Mouse (Mus musculus): Measurements from ENCODE around the gene Ufsp1. TPM values are rescaled to one million over a fixed set of nuclear protein-coding genes. Genes with fewer than 3 reads are reported as not detected.
"Not testable (repeated sequence)": the region's sequence is repeated elsewhere in the genome, so short reads cannot be mapped to it uniquely, and the experiment has no call there.

The Ufsp1 gene
- 8.0 and 11.9 TPM in 2 replicates for total RNA-seq (2021)
- long read RNA-seq, experiment 1, transcript Ufsp1-201 (1 exons, 1,037 nt), result major isoform, 18 of 18 reads
- long read RNA-seq, experiment 1, partial matches to known transcripts, result 0 of 18 reads
- long read RNA-seq, experiment 1, other reads (novel, unspliced or antisense), result 0 of 18 reads
- long read RNA-seq, experiment 2, partial matches to known transcripts, result 0 of 4 reads
- long read RNA-seq, experiment 2, other reads (novel, unspliced or antisense), result 0 of 4 reads

DNA sequence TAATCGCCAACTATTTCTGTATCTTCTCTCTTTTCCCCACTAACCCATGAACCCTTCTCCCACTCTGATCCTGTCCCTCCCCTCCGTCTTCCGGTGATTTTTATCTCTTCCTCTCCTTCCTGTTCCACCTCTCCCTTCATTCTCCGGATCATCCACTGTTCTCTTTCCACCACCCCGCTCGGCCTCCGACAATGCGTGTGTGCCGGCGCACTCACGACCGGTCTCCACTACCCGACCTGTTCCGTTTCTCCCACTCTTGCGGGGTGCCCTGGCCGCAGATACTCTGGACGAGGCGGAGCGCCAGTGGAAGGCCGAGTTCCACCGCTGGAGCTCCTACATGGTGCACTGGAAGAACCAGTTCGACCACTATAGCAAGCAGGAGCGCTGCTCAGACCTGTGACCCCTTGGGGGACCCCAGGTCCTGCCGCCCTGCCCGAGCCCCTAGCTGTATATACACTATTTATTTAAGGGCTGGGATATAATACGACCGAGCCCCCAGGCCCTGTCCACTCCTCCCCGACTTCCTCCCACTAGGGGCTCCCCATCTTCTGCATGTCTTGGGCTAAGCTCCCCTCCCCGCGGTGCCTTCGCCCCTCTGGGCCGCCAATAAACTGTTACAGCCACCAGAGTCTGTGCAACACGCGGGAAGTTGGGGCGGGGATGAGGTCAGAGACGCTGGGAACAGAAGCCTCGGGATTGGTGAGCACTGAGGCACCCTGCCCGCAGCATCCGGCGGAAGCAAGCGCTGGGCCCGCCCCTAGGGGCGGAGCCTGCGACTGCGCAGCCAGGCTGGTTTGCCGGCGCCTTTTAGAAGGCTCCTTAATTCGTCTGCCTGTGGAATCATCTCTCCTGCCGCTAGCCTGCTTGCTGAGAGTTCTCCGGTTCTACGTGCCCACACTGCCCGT is at the start of gene Ufsp1:
Gene Ufsp1 (plus strand): TSS at position 791 of the 905 bp plus-strand sequence.
- DNase-seq, result peak; percentile 98

DNA sequence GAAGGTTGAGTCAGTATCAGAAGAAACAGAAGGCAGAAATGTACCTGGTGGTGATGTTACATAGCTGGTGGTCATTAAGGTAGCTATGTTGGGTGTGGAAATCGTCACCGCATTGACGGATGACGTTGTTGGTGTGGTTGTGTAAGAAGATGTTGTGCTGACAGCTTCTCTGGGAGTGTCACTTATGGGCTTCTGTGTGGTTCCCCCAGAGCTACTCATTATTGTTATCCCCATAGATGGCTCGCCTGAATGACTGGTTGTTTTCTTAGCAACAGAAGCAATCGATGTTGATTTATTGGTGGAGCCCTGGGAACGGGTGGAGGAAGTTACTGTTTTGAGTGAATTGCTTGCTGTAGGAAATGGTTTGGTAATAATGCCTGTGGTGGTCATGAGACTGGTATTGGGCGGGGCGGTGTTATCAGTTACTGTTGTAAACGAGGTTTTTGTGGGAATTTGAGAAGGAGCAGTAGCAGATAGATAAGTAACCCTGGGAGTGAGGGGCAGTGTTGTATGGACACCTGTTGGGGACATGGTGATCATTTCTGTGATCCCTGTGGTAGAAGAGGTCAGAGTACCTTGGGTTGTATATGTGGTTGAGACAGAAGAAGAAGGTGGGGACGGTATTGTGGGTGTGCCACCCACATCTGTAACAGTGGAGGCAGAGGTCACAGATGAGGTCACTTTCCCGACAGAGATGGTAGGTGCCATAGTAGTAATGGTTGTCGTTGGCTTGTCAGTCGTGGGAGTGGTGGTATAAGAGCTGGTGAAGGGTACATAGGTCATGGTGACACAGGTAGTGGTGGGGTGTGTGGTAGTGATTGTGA is 30.3 kb upstream of the Ufsp1 start:
- no peak for DNase-seq

DNA sequence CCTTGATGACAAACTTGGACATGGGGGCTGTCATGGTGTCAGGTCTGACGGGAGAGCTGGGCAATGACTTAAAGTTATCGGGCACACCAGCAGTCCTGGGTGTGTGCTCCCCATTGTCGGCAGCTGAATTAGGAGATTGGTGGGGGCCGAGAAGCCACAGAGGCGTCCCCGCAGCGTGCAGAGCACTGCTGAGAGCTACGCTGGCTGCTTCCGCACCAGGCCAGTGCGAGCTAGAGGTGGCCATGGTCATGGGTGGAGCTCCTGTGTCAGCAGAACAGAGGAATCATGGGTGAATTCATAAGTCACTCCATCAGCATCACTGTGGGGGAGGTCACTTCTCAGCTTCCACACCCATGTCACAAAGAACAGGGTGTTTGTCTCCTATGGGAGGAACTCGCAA is 29.6 kb upstream of the Ufsp1 start:
- no peak for DNase-seq

DNA sequence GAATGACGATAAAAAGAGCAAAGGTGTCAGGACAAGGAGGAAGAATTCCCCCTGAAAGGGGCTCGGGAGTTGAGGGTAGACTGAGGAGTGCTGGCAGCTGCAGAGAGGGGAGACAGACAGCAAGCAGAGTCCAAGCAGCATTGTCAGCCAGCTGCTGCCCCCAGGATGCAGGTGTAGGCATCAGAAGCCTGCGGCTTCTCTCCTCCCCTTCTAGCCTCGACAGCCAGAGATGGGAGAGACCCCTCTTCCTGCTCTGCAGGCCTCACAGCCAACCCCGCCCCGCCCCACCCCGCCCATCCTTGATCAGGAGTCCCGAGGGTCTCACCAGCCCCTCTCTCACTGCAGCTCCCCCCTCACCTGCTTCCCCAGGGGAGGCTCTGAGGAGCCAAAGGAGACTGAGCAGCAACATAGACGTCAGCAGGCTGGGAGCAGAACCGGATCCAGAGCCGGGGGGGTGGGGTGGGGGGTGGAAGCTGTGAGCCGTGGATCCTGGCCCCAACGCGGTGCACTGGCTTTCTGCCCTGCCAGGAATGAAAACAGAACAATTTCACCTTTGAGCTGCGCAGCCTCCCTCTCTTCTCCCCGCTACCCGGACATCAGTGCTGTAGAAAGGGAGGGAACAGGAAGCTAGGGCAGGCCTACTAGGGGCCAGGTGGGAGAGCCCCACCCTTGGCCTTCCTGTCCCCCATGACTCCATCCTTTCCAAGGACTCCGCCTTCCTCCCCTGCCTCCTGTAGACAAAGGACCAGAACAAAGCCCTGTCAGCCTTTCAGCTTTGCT is 26.1 kb upstream of the Ufsp1 start:
- DNase-seq, result peak; percentile 17

DNA sequence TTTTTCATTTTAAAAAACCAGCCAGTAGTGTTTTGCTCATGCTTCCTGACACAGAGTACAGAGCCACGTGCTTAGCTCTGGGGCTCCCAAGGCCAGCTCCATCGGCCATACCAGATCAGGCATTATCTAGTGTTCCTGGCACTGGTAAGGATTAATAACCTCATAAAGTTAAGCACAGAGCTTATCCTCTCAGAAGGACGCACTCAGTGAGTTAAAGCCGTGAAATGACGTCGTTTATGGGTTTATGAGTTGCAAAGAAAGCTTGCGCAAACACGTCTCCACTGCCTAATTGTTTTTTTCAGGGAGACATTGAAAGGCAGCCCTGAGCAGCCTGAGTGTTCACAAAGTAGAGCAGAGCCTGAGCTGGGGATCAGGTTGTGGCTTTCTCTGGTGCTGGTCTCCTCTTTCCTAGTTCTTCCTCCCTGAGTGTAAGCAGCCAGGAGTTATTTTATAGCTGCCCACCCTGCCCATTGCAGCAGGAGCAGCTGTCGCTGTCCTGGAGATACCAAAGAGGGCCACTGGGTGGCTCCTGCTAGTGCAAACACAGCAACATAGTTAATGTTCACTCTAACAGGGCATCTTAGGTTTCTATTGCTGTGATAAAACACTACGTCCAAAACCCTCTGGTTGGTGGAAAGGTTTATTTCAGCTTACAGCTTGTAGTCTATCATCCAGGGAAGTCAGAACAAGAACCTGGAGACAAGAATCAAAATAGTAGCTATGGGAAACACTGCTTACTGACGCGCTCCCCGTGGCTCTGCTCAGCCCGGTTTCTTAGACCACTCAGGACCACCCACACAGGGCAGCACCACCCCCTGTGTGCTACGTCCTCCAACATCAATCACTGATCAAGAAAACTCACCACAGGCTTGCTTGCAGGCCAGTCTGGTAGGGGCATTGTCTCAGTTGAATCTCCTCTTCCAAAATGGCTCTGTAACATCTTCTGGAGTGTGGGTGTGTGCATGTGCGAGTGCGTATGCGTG is 16.8 kb upstream of the Ufsp1 start:
- DNase-seq, result peak; percentile 60

DNA sequence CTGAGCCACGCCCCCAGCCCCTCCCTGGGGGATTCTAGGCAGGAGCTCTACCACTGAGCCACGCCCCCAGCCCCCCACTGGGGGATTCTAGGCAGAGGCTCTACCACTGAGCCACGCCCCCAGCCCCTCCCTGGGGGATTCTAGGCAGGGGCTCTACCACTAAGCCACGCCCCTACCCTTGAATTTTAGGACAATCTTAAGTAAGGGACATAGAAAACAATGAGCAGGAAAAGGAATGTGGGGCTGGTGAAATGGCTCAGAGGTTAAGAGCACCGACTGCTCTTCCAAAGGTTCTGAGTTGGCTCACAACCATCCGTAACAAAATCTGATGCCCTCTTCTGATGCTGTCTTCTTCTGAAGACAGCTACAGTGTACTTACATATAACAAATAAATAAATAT is 10.0 kb upstream of the Ufsp1 start:
- not testable (repeated sequence) for DNase-seq

DNA sequence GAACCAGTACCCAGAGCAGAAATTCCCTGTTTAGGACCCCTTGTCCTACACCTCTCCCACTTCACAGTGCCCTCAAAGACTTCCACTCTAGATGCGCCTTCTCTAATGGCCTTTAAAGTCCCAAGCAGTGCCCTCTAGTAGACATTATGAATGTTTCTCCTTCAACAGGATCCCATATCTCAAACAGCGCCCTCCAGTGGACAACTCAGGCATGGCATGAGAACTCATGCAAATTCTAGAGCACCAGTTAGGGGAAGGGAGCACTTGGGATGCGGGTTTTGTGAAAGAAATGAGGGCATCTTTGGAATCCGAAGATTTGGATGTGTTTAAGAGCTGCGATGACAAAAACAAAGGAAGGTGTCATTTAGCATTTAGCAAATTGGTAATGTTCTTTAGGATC is 9.4 kb upstream of the Ufsp1 start:
- DNase-seq, result peak; percentile 80

DNA sequence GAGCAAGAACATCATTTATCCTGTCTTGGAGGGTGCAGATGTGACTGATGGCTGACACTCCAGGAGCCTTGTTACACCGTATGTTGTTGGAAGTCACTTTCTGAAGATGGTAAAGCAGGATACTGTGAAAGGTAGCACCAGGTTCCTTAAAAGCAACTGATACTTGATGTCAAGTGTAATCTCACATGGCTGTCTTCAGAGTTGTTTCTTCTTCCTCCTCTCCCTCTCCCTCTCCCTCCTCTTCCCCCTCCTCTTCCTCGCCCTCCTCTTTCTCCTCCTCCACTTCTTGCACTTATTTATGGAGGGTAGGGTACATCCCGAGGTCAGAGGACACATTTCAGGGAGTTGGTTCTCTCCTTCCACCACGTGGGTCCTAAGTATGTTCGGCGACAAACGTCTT is 8.4 kb upstream of the Ufsp1 start:
- no peak for DNase-seq

DNA sequence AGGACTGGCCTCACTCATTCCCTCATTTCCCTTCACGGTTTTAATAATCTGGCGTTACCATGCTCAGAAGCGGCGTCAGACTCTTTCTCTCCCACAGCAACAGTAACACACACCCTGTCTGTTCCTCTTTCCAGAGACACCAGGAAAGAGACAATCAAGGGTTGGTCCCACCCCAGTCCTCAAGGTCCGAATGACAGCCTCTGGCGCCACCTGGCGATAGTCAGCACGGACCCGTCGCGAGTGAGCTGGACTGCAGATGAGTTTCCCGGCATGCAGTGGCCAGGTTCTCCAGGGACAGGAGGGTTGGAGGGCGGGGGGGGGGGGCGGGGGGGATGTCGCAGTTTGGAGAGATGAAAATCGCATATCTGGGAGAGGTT is 7.8 kb upstream of the Ufsp1 start:
- peak; percentile 93 for DNase-seq

DNA sequence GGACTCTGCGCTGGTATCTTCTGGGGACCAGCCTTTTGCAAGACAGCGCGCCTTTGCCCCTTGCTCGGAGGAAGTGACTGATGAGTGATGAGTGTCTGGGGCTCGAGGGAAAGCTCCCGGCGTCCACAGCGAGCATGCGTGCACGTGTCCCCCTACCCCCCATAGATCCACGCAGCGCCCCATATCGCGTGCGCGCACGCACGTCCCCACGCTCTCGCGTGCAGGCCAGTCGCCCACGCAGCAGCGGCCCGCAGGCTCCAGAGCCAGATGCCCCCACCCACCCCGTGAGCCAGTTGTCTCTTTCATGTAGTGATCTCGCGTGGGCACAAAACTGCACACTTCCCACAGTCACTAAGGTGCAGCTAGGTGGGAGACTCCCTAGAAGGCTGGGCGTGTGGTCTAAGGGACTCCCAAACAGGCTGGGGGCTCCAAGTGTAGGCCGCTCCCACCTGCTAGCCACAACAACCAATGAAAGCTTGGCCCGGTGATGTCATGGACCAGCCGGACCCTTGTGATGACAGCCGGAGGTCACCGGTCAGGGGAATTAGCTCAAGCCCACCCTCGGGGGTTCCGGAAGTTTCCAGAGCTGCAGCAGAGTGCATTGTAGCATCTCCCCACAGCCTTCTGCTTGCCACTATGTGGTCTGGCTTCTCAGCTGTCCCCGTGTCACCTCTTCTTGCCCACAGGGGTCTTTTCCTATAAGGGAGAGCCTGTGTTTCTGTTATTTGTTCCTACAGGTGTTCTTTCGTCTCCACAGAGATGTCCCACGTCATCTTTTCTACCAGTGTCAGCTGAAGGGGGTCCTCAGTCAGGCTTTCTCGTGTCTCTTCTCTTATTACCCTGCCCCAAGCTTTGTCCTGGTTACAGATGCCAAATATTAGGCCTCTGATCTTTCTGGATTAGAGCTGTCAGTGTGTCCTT is 7.1 kb upstream of the Ufsp1 start, which contains the start of gene Ache:
Gene Ache (plus strand): TSS at position 488 of the 921 bp plus-strand sequence.
- peak; percentile 32 for DNase-seq

DNA sequence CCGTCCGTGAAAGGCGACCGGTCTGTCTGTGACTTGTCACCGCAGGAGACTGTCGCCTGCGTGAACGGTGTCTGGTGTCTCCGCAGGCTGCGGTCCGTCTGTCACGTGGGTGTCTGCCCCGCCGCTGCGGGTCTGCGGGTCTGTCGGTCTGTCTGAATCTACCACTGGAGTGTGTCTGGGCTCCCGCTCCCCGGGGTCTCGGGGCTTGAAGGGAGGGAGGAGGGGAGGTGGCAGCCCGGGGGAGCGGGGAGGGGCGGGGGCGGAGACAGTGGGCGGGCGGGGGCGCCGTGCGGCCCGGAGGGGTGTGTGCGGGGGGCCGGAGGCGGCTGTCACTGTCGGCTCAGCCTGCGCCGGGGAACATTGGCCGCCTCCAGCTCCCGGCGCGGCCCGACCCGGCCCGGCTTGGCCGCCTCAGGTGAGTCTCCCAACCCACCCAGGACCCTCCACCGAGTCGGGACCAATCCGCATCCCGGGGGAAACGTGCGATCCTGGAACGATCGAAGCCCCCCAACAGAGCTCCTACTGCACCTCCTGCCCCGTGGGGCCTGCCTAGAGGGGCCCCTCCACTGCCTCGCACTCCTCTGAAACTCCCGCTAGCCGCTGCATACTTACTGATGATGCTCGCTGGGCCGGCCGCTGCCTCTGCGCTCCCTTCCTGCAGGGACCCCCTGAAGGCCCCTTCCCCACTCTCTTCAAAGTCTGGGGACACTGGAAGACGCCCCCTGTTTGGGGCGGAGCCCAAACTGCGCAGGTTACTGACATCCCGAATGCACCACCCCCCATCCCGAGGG is 6.3 kb upstream of the Ufsp1 start:
- DNase-seq, result peak; percentile 32

DNA sequence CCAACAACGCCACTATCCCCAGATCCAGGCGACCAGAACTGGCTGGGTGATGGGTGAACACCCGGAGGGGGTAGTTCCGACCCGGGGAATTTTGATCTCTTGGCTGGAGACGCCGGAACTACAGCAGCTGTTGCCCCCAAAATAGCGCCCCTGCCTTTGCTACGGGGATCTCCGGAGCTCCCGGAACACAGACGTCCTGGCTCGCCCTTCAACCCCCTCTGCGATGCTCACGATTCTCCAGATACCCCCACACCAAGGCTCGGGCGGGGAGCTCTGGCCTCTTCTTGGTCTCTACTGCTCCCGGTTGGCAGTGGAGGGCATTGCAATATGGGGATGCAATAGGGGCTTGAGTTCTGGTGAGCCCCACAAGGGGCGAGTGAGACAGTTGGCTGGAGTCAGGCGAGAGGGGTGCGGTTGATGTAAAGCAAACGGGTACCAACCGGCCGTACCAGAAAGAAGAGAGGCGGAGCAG is 5.4 kb upstream of the Ufsp1 start:
- DNase-seq, result peak; percentile 57

DNA sequence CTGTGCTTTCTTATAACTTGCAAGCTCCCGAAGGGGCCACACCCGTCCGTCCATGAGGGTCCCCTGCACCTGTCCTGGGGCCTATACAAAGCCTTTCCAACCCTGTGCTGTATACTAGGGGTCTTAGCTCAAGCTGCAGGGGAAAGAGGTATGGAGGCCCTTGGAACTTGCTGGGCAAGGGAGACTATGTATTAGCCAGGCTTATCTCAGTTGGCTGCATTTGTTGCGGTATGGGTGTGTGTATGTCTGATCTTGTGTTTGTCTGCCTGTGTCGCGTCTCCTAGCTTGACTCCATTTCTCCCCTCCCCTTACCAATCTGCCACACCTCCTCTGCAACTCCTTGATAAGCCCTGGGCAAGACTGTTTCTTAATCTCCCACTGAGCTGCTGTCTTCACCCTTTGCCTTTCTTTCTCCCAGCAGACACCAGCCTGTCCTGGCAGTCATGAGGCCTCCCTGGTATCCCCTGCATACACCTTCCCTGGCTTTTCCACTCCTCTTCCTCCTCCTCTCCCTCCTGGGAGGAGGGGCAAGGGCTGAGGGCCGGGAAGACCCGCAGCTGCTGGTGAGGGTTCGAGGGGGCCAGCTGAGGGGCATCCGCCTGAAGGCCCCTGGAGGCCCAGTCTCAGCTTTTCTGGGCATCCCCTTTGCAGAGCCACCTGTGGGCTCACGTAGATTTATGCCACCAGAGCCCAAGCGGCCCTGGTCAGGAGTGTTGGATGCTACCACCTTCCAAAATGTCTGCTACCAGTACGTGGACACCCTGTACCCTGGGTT is 4.7 kb upstream of the Ufsp1 start:
- DNase-seq, result no peak

DNA sequence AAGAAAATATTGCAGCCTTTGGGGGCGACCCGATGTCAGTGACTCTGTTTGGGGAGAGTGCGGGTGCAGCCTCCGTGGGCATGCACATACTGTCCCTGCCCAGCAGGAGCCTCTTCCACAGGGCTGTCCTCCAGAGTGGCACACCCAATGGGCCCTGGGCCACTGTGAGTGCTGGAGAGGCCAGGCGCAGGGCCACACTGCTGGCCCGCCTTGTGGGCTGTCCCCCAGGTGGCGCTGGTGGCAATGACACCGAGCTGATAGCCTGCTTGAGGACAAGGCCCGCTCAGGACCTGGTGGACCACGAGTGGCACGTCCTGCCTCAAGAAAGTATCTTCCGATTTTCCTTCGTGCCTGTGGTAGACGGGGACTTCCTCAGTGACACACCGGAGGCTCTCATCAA is 3.8 kb upstream of the Ufsp1 start:
- DNase-seq, result peak; percentile 82

DNA sequence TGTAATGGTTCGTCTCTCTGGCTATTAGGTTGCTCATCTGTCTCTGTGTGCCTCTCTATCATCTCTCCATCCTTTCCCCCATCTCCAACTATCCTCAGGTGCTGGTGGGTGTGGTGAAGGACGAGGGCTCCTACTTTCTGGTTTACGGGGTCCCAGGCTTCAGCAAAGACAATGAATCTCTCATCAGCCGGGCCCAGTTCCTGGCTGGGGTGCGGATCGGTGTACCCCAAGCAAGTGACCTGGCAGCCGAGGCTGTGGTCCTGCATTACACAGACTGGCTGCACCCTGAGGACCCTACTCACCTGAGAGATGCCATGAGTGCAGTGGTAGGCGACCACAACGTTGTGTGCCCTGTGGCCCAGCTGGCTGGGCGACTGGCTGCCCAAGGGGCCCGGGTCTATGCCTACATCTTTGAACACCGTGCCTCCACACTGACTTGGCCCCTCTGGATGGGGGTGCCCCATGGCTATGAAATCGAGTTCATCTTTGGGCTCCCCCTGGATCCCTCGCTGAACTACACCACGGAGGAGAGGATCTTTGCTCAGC is 3.0 kb upstream of the Ufsp1 start:
- DNase-seq, result no peak

DNA sequence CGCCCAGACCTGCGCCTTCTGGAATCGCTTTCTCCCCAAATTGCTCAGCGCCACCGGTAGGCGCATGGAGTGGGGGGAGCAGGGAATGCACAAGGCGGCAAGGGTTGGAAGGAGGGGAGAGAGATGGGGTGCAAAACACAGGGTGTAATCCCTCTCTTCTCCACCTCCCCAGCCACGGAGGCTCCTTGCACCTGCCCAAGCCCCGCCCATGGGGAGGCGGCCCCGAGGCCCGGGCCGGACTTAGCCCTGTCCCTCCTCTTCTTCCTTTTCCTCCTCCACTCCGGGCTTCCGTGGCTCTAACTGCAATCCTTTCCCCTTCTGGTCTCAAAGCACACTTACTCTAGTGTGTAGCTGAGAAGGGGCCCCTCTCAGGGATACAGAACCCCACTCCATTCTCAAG is 1.1 kb upstream of the Ufsp1 start:
- peak; percentile 91 for DNase-seq

DNA sequence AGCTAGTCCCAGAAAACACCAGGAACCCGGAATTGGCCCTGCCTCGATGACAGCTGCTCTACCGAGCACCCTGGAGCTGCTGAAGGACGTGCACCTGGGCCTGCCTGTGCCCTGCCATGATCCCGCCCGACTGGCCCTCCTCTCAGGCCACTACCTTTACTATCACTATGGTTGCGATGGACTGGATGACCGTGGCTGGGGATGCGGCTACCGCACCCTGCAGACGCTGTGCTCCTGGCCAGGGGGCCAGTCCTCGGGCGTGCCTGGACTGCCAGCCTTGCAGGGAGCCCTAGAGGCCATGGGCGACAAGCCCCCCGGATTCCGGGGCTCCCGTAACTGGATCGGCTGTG is 290 bp downstream of the Ufsp1 start:
- DNase-seq, result no peak

DNA sequence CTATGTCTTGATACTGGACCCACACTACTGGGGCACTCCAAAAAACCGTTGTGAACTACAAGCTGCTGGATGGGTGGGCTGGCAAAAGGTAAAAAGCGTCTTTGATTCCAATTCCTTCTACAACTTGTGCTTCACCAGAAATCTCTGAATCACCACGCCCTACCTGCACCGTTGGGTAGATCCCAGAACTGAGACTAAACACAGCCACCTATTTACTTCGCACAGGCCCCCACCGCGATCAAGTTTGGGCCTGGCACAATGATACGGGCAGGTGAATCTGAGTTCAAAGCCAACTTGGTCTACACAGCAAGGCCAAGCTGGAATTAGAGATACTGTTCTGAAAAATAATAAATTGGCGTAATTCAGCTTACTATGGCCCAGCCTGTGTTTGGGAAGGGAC is 867 bp downstream of the Ufsp1 start:
- DNase-seq, result no peak
